Mouse (Mus musculus) intestine, postnatal 0 days (tissue): Measurements from ENCODE around the gene Opa3. TPM values are rescaled to one million over a fixed set of nuclear protein-coding genes. Genes with fewer than 3 reads are reported as not detected.

Experiments used
- ATAC-seq: fragments of 200-750 bp; cut with Nextera tagmentation; 2 replicates; pipeline ENCODE4 v1.8.0; 2017; ENCODE audit warnings: mild to moderate bottlenecking, moderate TSS enrichment, moderate library complexity
- H3K27ac ChIP-seq: fragments of 300-500 bp; sonication (generic); 2 replicates; pipeline ENCODE4 v1.5.1; 2014; ENCODE audit warnings: mild to moderate bottlenecking, low read depth, low read length, moderate library complexity
- H3K27me3 ChIP-seq: fragments of 300-500 bp; sonication (generic); replicated peaks from 2 replicates; pipeline ENCODE4 v1.6.1; 2014; ENCODE audit warnings: low read length, mixed read lengths; ENCODE audit not compliant: control insufficient read depth, insufficient read depth
- H3K36me3 ChIP-seq: fragments of 300-500 bp; sonication (generic); 2 replicates; pipeline ENCODE4 v1.6.1; 2014; ENCODE audit warnings: mild to moderate bottlenecking, moderate library complexity; ENCODE audit not compliant: control insufficient read depth, insufficient read depth
- H3K4me1 ChIP-seq: fragments of 300-500 bp; sonication (generic); replicated peaks from 2 replicates; pipeline ENCODE4 v1.6.1; 2014; ENCODE audit warnings: antibody characterized with exemption, low read length, mixed read lengths; ENCODE audit not compliant: control insufficient read depth, insufficient read depth
- H3K4me2 ChIP-seq: fragments of 300-500 bp; sonication (generic); replicated peaks from 2 replicates; pipeline ENCODE4 v1.6.1; 2014; ENCODE audit warnings: low read depth, mild to moderate bottlenecking, moderate library complexity
- H3K4me3 ChIP-seq: fragments of 300-500 bp; sonication (generic); 2 replicates; pipeline ENCODE4 v1.5.1; 2014; ENCODE audit warnings: low read depth, low read length
- H3K9ac ChIP-seq: fragments of 300-500 bp; sonication (generic); 2 replicates; pipeline ENCODE4 v1.6.1; 2014; ENCODE audit warnings: mild to moderate bottlenecking, low read depth, low read length
- H3K9me3 ChIP-seq: fragments of 300-500 bp; sonication (generic); 2 replicates; pipeline ENCODE4 v1.6.1; 2016; ENCODE audit warnings: mixed run types; ENCODE audit not compliant: control insufficient read depth
- CTCF ChIP-seq: sonication (generic); IDR thresholded peaks from 2 replicates; pipeline ENCODE4 v1.5.1; 2016; ENCODE audit warnings: low read depth, mild to moderate bottlenecking, control low read depth, antibody characterized with exemption, moderate library complexity
- WGBS: fragments of 180-500 bp; shearing (Covaris S2); extraction: QIAGEN DNeasy Blood & Tissue Kit; methylation state at CpG from one replicate; pipeline ENCODE4 v1.1.7; 2014; 5-methylcytosine and 5-hydroxymethylcytosine counted together
- polyA plus RNA-seq: library from polyadenylated mRNA; unstranded; fragments of >200 nt; fragmentation: Nextera tagmentation; extraction: Ambion mirVana; gene quantifications from 2 replicates; pipeline ENCODE4 v1.2.1, GENCODE M21; 2015

Gene Opa3
- polyA plus RNA-seq, 1 experiment from 2014 or later, result 27.5 TPM

DNA sequence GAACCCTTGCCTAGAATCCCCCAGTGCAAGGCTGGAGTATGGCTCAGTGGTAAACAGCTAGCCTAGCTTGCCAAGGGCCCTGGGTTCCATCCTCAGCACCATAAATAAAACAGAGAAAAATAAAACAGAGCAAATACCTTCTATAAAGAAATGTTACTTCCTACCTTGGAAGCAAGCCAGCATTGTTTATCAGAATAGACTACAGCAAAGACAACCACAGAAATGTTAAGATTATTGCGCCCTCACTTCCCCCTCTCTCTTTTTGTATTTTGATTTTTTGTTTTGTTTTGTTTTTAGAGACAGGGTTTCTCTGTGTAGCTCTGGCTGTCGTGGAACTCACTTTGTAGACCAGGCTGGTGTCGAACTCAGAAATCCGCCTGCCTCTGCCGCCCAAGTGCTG, 69.7 kb downstream of the Opa3 start:
- 86% methylated on average over 5 of the region's 5 CpGs for WGBS
- no peak overlapping the region for H3K27ac ChIP-seq
- TF ChIP-seq CTCF, result no peak
- H3K27me3 ChIP-seq, result peaks cover 14% of the 10 kb centered on the region
- no peak overlapping the region for H3K9ac ChIP-seq
- no peak overlapping the region for H3K4me2 ChIP-seq
- H3K4me1 ChIP-seq, result peaks cover 4% of the 10 kb centered on the region
- ATAC-seq, result no peak
- no peak overlapping the region for H3K4me3 ChIP-seq
- H3K9me3 ChIP-seq, result no peaks in the 10 kb centered on the region
- H3K36me3 ChIP-seq, result no peaks in the 10 kb centered on the region

DNA sequence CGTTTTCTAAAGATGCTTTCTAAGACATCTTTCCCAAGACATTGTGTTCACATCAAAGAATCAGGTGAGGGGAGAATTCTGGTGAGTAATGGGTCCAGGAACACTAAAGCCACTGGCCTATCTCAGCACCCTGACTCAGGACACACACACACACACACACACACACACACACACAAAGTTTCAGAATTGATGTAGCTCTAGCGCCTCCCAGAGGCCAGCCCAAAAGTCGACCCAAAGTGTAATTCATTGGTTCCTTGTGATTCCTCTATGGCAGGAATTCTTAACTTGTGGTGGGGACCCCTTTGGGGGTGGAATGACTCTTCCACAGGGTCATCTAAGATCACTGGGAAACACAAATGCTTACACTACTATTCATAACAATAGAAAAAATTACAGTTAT, 71.1 kb downstream of the Opa3 start:
- peaks cover 4% of the 10 kb centered on the region for H3K4me1 ChIP-seq
- H3K4me2 ChIP-seq, result no peak overlapping the region
- H3K36me3 ChIP-seq, result no peaks in the 10 kb centered on the region
- WGBS, result 17% methylated on average over 3 of the region's 3 CpGs
- no peak for ATAC-seq
- H3K4me3 ChIP-seq, result no peak overlapping the region
- H3K9ac ChIP-seq, result no peak overlapping the region
- H3K27ac ChIP-seq, result no peak overlapping the region
- TF ChIP-seq CTCF, result peak; percentile 87
- H3K27me3 ChIP-seq, result peaks cover 28% of the 10 kb centered on the region
- H3K9me3 ChIP-seq, result no peaks in the 10 kb centered on the region

- Histone ChIP-seq H3K36me3 (no peaks in the 10 kb centered on the region), H3K4me3 (peak overlapping the region; percentile 43), H3K9ac (peak overlapping the region; percentile 18; the same call in 1 of the 2 replicates), H3K27me3 (peaks cover 44% of the 10 kb centered on the region), H3K9me3 (no peaks in the 10 kb centered on the region), H3K4me1 (peaks cover 4% of the 10 kb centered on the region), H3K27ac (no peak overlapping the region), H3K4me2 (peak overlapping the region; percentile 58)
- WGBS, result under 1% methylated on average over 29 of the region's 29 CpGs
- ATAC-seq, result peak; percentile 65
- peak; percentile 98 for TF ChIP-seq CTCF
Observed at GRCm38 (mm10) chr7:19300501-19301421, 72.6 kb downstream of the Opa3 start.

GRCm38 (mm10) chr7:19301461-19302263, 73.5 kb downstream of the Opa3 start:
- no peaks in the 10 kb centered on the region for H3K36me3 ChIP-seq
- peaks cover 53% of the 10 kb centered on the region for H3K27me3 ChIP-seq
- ATAC-seq, result no peak
- TF ChIP-seq CTCF, result no peak
- peak overlapping the region; percentile 58 for H3K4me2 ChIP-seq
- no peak overlapping the region for H3K27ac ChIP-seq
- H3K4me1 ChIP-seq, result peaks cover 4% of the 10 kb centered on the region
- peak overlapping the region; percentile 43 for H3K4me3 ChIP-seq
- 0 out of 2 replicates have a peak overlapping the region, but pooled peaks have one; percentile 18 for H3K9ac ChIP-seq
- H3K9me3 ChIP-seq, result no peaks in the 10 kb centered on the region
- 12% methylated on average over 16 of the region's 16 CpGs for WGBS

- H3K4me3 ChIP-seq, result 0 out of 2 replicates have a peak overlapping the region, but pooled peaks have one; percentile 43
- H3K27me3 ChIP-seq, result peaks cover 60% of the 10 kb centered on the region
- ATAC-seq, result no peak
- no peak overlapping the region for H3K4me2 ChIP-seq
- no peaks in the 10 kb centered on the region for H3K36me3 ChIP-seq
- no peaks in the 10 kb centered on the region for H3K9me3 ChIP-seq
- no peak overlapping the region for H3K27ac ChIP-seq
- TF ChIP-seq CTCF, result no peak
- peaks cover 4% of the 10 kb centered on the region for H3K4me1 ChIP-seq
- WGBS, result 57% methylated on average over 13 of the region's 13 CpGs
- H3K9ac ChIP-seq, result no peak overlapping the region
Observed at GRCm38 (mm10) chr7:19302264-19303045, 74.3 kb downstream of the Opa3 start.

GRCm38 (mm10) chr7:19303046-19303305, 74.8 kb downstream of the Opa3 start:
- H3K36me3 ChIP-seq, result no peaks in the 10 kb centered on the region
- H3K4me3 ChIP-seq, result no peak overlapping the region
- WGBS, result 84% methylated on average over 12 of the region's 12 CpGs
- no peak overlapping the region for H3K27ac ChIP-seq
- H3K27me3 ChIP-seq, result peaks cover 60% of the 10 kb centered on the region
- no peak overlapping the region for H3K9ac ChIP-seq
- H3K4me2 ChIP-seq, result no peak overlapping the region
- H3K4me1 ChIP-seq, result peaks cover 4% of the 10 kb centered on the region
- ATAC-seq, result no peak
- TF ChIP-seq CTCF, result no peak
- H3K9me3 ChIP-seq, result no peaks in the 10 kb centered on the region
